Mouse (Mus musculus): ENCODE results near the gene Lmntd1.

- TF ChIP-seq POLR2A (IDR thresholded peaks at IDR 0.05; ENCODE audit: low read depth, low read length): no peak
- no peak for TF ChIP-seq CTCF (IDR thresholded peaks at IDR 0.05; ENCODE audit: extremely low read depth, insufficient read length, insufficient replicate concordance, low read depth, low read length)
Measured at GRCm38 (mm10) chr6:145482656-145483317, 131.3 kb downstream of the Lmntd1 start.

Measured in small intestine, adult 2 months (tissue).